ENCODE assay signal across 8 mouse cellular contexts in the genomic region with DNA sequence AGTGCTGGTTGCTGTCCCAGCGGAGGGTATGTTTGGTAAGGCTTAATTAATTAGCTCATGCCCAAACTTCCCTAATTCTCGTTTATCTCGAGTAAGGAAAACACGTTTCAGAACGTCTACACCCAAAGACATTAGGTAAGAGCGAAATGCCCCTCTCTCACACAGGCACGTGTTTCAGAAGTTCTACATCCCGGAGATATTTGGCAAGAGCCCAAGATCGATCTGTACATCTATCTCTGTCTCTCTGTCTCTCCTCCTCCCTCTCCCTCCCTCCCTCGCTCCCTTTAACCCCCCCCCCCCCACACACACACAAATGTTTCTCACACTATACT. TPM values are rescaled to one million over a fixed set of nuclear protein-coding genes. Genes with fewer than 3 reads are reported as not detected.
DNase-seq lines count a peak whose midpoint lies in the region; ATAC-seq and TF ChIP-seq lines count a peak whose summit lies in the region.

No protein-coding gene starts in this region.

- H3K27me3 ChIP-seq in heart, embryonic 16.5 days (ENCODE audit: control insufficient read depth, insufficient read depth, low read length), result no peaks in the 10 kb centered on the region
- H3K27me3 ChIP-seq in forebrain, postnatal 0 days (ENCODE audit: insufficient read depth, low read length), result no peaks in the 10 kb centered on the region

- H3K9me3 ChIP-seq in heart, embryonic 16.5 days (replicated peaks; ENCODE audit: control insufficient read depth, low read length), result no peaks in the 10 kb centered on the region
- no peaks in the 10 kb centered on the region for H3K9me3 ChIP-seq in ES-E14 (ENCODE audit: control insufficient read depth, insufficient read depth, low read depth, low read length)
- H3K9me3 ChIP-seq in forebrain, postnatal 0 days (ENCODE audit: low read length), result no peaks in the 10 kb centered on the region

- in situ Hi-C loops in ES-E14 (cut with MboI; ENCODE audit: low sequenced_read_pairs in 2 of 2, unreplicated experiment in 2 of 2), result no loop called here

- 3% methylated on average over 9 of the region's 10 CpGs for WGBS in heart, embryonic 16.5 days
- 7% methylated on average over 10 of the region's 10 CpGs for WGBS in forebrain, postnatal 0 days

- TF ChIP-seq CTCF in forebrain, postnatal 0 days (IDR thresholded peaks at IDR 0.05; ENCODE audit: low read depth), result no peak

- peaks cover 4% of the 10 kb centered on the region; the same call in 1 of the 2 replicates for H3K4me1 ChIP-seq in heart, embryonic 16.5 days (ENCODE audit: control insufficient read depth, insufficient read depth, low read length)
- H3K4me1 ChIP-seq in ES-E14 (ENCODE audit: control insufficient read depth in 2 of 2, insufficient read depth in 2 of 2, low read length in 2 of 2, poor library complexity in 1 of 2), result peaks cover 5 to 7% of the 10 kb centered on the region in 2 experiments
- H3K4me1 ChIP-seq in forebrain, postnatal 0 days (ENCODE audit: insufficient read depth), result no peaks in the 10 kb centered on the region

- no peak overlapping the region for H3K27ac ChIP-seq in heart, embryonic 16.5 days (ENCODE audit: low read length)
- no peak overlapping the region for H3K27ac ChIP-seq in ES-E14 (ENCODE audit: insufficient read depth, low read depth, low read length, poor library complexity, severe bottlenecking)
- no peak overlapping the region for H3K27ac ChIP-seq in forebrain, postnatal 0 days (ENCODE audit: low read depth, low read length)

- H3K4me3 ChIP-seq in heart, embryonic 16.5 days (ENCODE audit: low read length), result peak overlapping the region; percentile 85
- H3K4me3 ChIP-seq in ES-E14 (ENCODE audit: insufficient read depth in 1 of 2, low read depth in 1 of 2, low read length in 2 of 2, poor library complexity in 1 of 2, severe bottlenecking in 1 of 2), result peak overlapping the region; percentile 79 to 95
- H3K4me3 ChIP-seq in forebrain, postnatal 0 days (ENCODE audit: low read depth, low read length), result peak overlapping the region; percentile 63

- no peaks in the 10 kb centered on the region for H3K36me3 ChIP-seq in heart, embryonic 16.5 days (ENCODE audit: control insufficient read depth, insufficient read depth)
- no peaks in the 10 kb centered on the region for H3K36me3 ChIP-seq in ES-E14 (ENCODE audit: control insufficient read depth, insufficient read depth, low read length, poor library complexity, severe bottlenecking)
- peaks cover 12% of the 10 kb centered on the region; the same call in 1 of the 2 replicates for H3K36me3 ChIP-seq in forebrain, postnatal 0 days (ENCODE audit: insufficient read depth)

- H3K4me2 ChIP-seq in heart, embryonic 16.5 days (ENCODE audit: low read depth, low read length), result peak overlapping the region; percentile 88
- H3K4me2 ChIP-seq in forebrain, postnatal 0 days (ENCODE audit: low read depth), result peak overlapping the region; percentile 95

- DNase-seq in heart, adult 11 months, result no peak
- DNase-seq in ES-E14 (ENCODE audit: low read depth, low spot score), result no peak
- peak; percentile 9 for DNase-seq in forebrain, postnatal 0 days
- no peak for DNase-seq in gastrocnemius, adult 8-10 months (ENCODE audit: low spot score in 2 of 2)
- no peak for DNase-seq in adrenal gland, postnatal 25 days
- DNase-seq in spleen, postnatal 10 days (ENCODE audit: low spot score in 2 of 2), result no peak

- ATAC-seq in heart, embryonic 16.5 days (replicated peaks; ENCODE audit: extremely low read depth, insufficient read depth, low FRiP score), result no peak
- no peak for ATAC-seq in forebrain, postnatal 0 days
- peak; percentile 25 for ATAC-seq in megakaryocyte-erythroid progenitor cell, adult 5-6 weeks (replicated peaks; ENCODE audit: low FRiP score, low TSS enrichment, poor library complexity, severe bottlenecking)

- peak overlapping the region; percentile 81 for H3K9ac ChIP-seq in heart, embryonic 16.5 days (ENCODE audit: low read length)
- peak overlapping the region; percentile 77 for H3K9ac ChIP-seq in ES-E14 (ENCODE audit: insufficient read depth, low read depth, low read length, poor library complexity, severe bottlenecking)
- peak overlapping the region; percentile 38 for H3K9ac ChIP-seq in forebrain, postnatal 0 days

TF ChIP-seq in ES-E14, 5 proteins besides CTCF, POLR2A, EP300 and RAD21:
- TF ChIP-seq ZC3H11A (IDR thresholded peaks at IDR 0.05; ENCODE audit: borderline replicate concordance, low read depth, low read length), result no peak
- no peak for TF ChIP-seq CHD2 (IDR thresholded peaks at IDR 0.05; ENCODE audit: low read depth, low read length)
- no peak for TF ChIP-seq MAFK (IDR thresholded peaks at IDR 0.05; ENCODE audit: insufficient read depth, low read depth, low read length)
- TF ChIP-seq HCFC1 (IDR thresholded peaks at IDR 0.05; ENCODE audit: borderline replicate concordance, insufficient read depth, low read length), result no peak
- TF ChIP-seq ZNF384 (IDR thresholded peaks at IDR 0.05; ENCODE audit: low read depth, low read length), result no peak

RNA-seq across cellular contexts. Expression of a gene that starts 0.6 kb away (rescaled TPM):
- 3.9 and 5.3 TPM in 2 replicates for polyA plus RNA-seq in heart, embryonic 16.5 days (2015; fragmentation: Nextera tagmentation; extraction: Ambion mirVana)
- 8.3 and 12.0 TPM in 2 replicates for total RNA-seq in ES-E14 (2012; rRNA removed)
- total RNA-seq in forebrain, postnatal 0 days (2014; rRNA removed), result 8.6 and 9.5 TPM in 2 replicates
- polyA plus RNA-seq in forebrain, postnatal 0 days (2015; fragmentation: Nextera tagmentation; extraction: Ambion mirVana), result 4.1 and 6.8 TPM in 2 replicates
- 26.4 and 28.3 TPM in 2 replicates for total RNA-seq in megakaryocyte-erythroid progenitor cell, adult 5-6 weeks (2014; fragmentation: Nextera tagmentation)
- total RNA-seq in megakaryocyte-erythroid progenitor cell, adult 5-6 weeks (2017), result 10.6 and 13.3 TPM in 2 replicates
- 1 to 10 TPM; 1.4 to 2.5 (median 2.1) TPM for total RNA-seq in gastrocnemius, adult 8-10 months (2022)
- 10.0 and 12.1 TPM in 2 replicates for total RNA-seq in adrenal gland, postnatal 25 days (2021)

RNA-seq across cellular contexts. Expression of a gene that starts 2.1 kb away (rescaled TPM):
- polyA plus RNA-seq in heart, embryonic 16.5 days (2015; fragmentation: Nextera tagmentation; extraction: Ambion mirVana), result 2.7 and 3.9 TPM in 2 replicates
- not detected in 2 replicates for total RNA-seq in ES-E14 (2012; rRNA removed)
- 6.4 and 13.2 TPM in 2 replicates for total RNA-seq in forebrain, postnatal 0 days (2014; rRNA removed)
- polyA plus RNA-seq in forebrain, postnatal 0 days (2015; fragmentation: Nextera tagmentation; extraction: Ambion mirVana), result 20.8 and 25.3 TPM in 2 replicates
- total RNA-seq in megakaryocyte-erythroid progenitor cell, adult 5-6 weeks (2014; fragmentation: Nextera tagmentation), result not detected in 2 replicates
- total RNA-seq in megakaryocyte-erythroid progenitor cell, adult 5-6 weeks (2017), result not detected in 2 replicates
- total RNA-seq in gastrocnemius, adult 8-10 months (2022), result not detected
- total RNA-seq in adrenal gland, postnatal 25 days (2021), result 1.2 TPM in 1 of 2 replicates, not detected in the other

RNA-seq across cellular contexts. Expression of a gene that starts 27.5 kb away (rescaled TPM):
- not detected in 2 replicates for polyA plus RNA-seq in heart, embryonic 16.5 days (2015; fragmentation: Nextera tagmentation; extraction: Ambion mirVana)
- not detected in 2 replicates for total RNA-seq in ES-E14 (2012; rRNA removed)
- not detected in 2 replicates for total RNA-seq in forebrain, postnatal 0 days (2014; rRNA removed)
- polyA plus RNA-seq in forebrain, postnatal 0 days (2015; fragmentation: Nextera tagmentation; extraction: Ambion mirVana), result 0.13 TPM in 1 of 2 replicates, not detected in the other
- not detected in 2 replicates for total RNA-seq in megakaryocyte-erythroid progenitor cell, adult 5-6 weeks (2014; fragmentation: Nextera tagmentation)
- total RNA-seq in megakaryocyte-erythroid progenitor cell, adult 5-6 weeks (2017), result not detected in 2 replicates
- not detected for total RNA-seq in gastrocnemius, adult 8-10 months (2022)
- 0.43 TPM in 1 of 2 replicates, not detected in the other for total RNA-seq in adrenal gland, postnatal 25 days (2021)

RNA-seq across cellular contexts. Expression of a gene that starts 50.3 kb away (rescaled TPM):
- 5.5 and 5.8 TPM in 2 replicates for polyA plus RNA-seq in heart, embryonic 16.5 days (2015; fragmentation: Nextera tagmentation; extraction: Ambion mirVana)
- 21.3 and 22.8 TPM in 2 replicates for total RNA-seq in ES-E14 (2012; rRNA removed)
- 6.8 and 12.1 TPM in 2 replicates for total RNA-seq in forebrain, postnatal 0 days (2014; rRNA removed)
- polyA plus RNA-seq in forebrain, postnatal 0 days (2015; fragmentation: Nextera tagmentation; extraction: Ambion mirVana), result 7.6 and 8.8 TPM in 2 replicates
- total RNA-seq in megakaryocyte-erythroid progenitor cell, adult 5-6 weeks (2014; fragmentation: Nextera tagmentation), result 17.9 and 19.2 TPM in 2 replicates
- 15.7 and 18.2 TPM in 2 replicates for total RNA-seq in megakaryocyte-erythroid progenitor cell, adult 5-6 weeks (2017)
- 1 to 10 TPM in 1 of 4 experiments, under 1 TPM in 3; 0.59 to 1.4 (median 0.71) TPM for total RNA-seq in gastrocnemius, adult 8-10 months (2022)
- 1.6 and 3.1 TPM in 2 replicates for total RNA-seq in adrenal gland, postnatal 25 days (2021)
